Mouse (Mus musculus) intestine, embryonic 14.5 days (tissue): ENCODE data around the gene Xlr5a. TPM values are rescaled to one million over a fixed set of nuclear protein-coding genes. Genes with fewer than 3 reads are reported as not detected.

Experiments
- polyA plus RNA-seq: library from polyadenylated mRNA; unstranded; fragments of >200 nt; fragmentation: Nextera tagmentation; extraction: Ambion mirVana; gene quantifications from 2 replicates; pipeline ENCODE4 v1.2.1, GENCODE M21; 2014

Xlr5a gene
- polyA plus RNA-seq, 1 experiment from 2014 or later, result not detected

Other genes starting within 250 kb of the Xlr5a start
- gene Pnma3, start 228.2 kb downstream of the Xlr5a start, polyA plus RNA-seq, result 0.19 and 0.20 TPM in 2 replicates
- 0.70 and 1.1 TPM in 2 replicates for gene Xlr4a, start 210.5 kb downstream of the Xlr5a start, polyA plus RNA-seq
- 1.4 and 7.2 TPM in 2 replicates for gene Xlr3a, start 195.9 kb downstream of the Xlr5a start, polyA plus RNA-seq
- gene Gm14685, start 175.9 kb downstream of the Xlr5a start, polyA plus RNA-seq, result 0.23 TPM in 1 of 2 replicates, not detected in the other
- gene Xlr5b, start 144.2 kb downstream of the Xlr5a start, polyA plus RNA-seq, result 0.22 TPM in 1 of 2 replicates, not detected in the other
- gene DXBay18, start 143.5 kb downstream of the Xlr5a start, polyA plus RNA-seq, result not detected in 2 replicates
- gene Spin2d, start 116.0 kb downstream of the Xlr5a start, polyA plus RNA-seq, result not detected in 2 replicates
- gene Xlr3b, start 100.8 kb downstream of the Xlr5a start, polyA plus RNA-seq, result 4.7 and 12.4 TPM in 2 replicates
- 0.50 and 1.2 TPM in 2 replicates for gene Xlr4b, start 78.6 kb downstream of the Xlr5a start, polyA plus RNA-seq
- 11.3 and 11.9 TPM in 2 replicates for gene F8a, start 64.7 kb downstream of the Xlr5a start, polyA plus RNA-seq
- gene Xlr4c, start 49.8 kb downstream of the Xlr5a start, polyA plus RNA-seq, result 0.55 and 2.1 TPM in 2 replicates
- gene Xlr3c, start 27.6 kb downstream of the Xlr5a start, polyA plus RNA-seq, result not detected in 2 replicates
- gene Xlr5c, start within 50 bp of the Xlr5a start, polyA plus RNA-seq, result not detected in 2 replicates
- not detected in 2 replicates for gene Gm45015, start 43.9 kb upstream of the Xlr5a start, polyA plus RNA-seq
- 14.9 and 16.3 TPM in 2 replicates for gene Zfp275, start 49.6 kb upstream of the Xlr5a start, polyA plus RNA-seq
- gene Gm18336, start 105.8 kb upstream of the Xlr5a start, polyA plus RNA-seq, result not detected in 2 replicates
- 0.38 TPM in 2 replicates for gene Zfp92, start 118.1 kb upstream of the Xlr5a start, polyA plus RNA-seq
- gene Trex2, start 142.4 kb upstream of the Xlr5a start, polyA plus RNA-seq, result not detected in 2 replicates
- gene Haus7, start 166.1 kb upstream of the Xlr5a start, polyA plus RNA-seq, result 58.2 and 59.4 TPM in 2 replicates
- 52.7 and 58.1 TPM in 2 replicates for gene Bgn, start 190.6 kb upstream of the Xlr5a start, polyA plus RNA-seq
- 0.26 and 0.49 TPM in 2 replicates for gene Atp2b3, start 210.1 kb upstream of the Xlr5a start, polyA plus RNA-seq